Mouse (Mus musculus): Measurements from ENCODE around the gene Slx4ip. TPM values are rescaled to one million over a fixed set of nuclear protein-coding genes. Genes with fewer than 3 reads are reported as not detected.

Gene Slx4ip
- polyA plus RNA-seq, 1 experiment from 2014 or later = 2.7 TPM

Other genes with a start within 250 kb of the Slx4ip start
- 0.08 and 0.16 TPM in 2 replicates for gene Snap25, start 177.8 kb upstream of the Slx4ip start, polyA plus RNA-seq (2015; fragmentation: Nextera tagmentation; extraction: Ambion mirVana)
- gene AL731706.2, start 5.5 kb upstream of the Slx4ip start, polyA plus RNA-seq (2015; fragmentation: Nextera tagmentation; extraction: Ambion mirVana) = 14.7 and 18.1 TPM in 2 replicates
- gene AL731706.1, start 171 bp downstream of the Slx4ip start, polyA plus RNA-seq (2015; fragmentation: Nextera tagmentation; extraction: Ambion mirVana) = 15.1 and 15.5 TPM in 2 replicates
- gene Mkks, start 171 bp downstream of the Slx4ip start, polyA plus RNA-seq (2015; fragmentation: Nextera tagmentation; extraction: Ambion mirVana) = 6.9 and 11.6 TPM in 2 replicates
- 1.2 and 1.6 TPM in 2 replicates for gene Jag1, start 225.4 kb downstream of the Slx4ip start, polyA plus RNA-seq (2015; fragmentation: Nextera tagmentation; extraction: Ambion mirVana)